Mouse (Mus musculus) splenic B cell, adult 2 months (primary cell): ENCODE results near the gene Cenps.
"Not testable (repeated sequence)": the region's sequence is repeated elsewhere in the genome, so short reads cannot be mapped to it uniquely, and the experiment has no call there.

Experiments
- DNase-seq: peaks from one replicate; pipeline ENCODE4 v3.0.0-alpha.2; 2011; ENCODE audit warnings: low read depth, low spot score
- H3K27me3 ChIP-seq: 2 replicates; pipeline ENCODE4 v1.6.1; 2012; ENCODE audit warnings: mild to moderate bottlenecking, low read length, moderate library complexity, mixed read lengths; ENCODE audit not compliant: control insufficient read depth, poor library complexity, insufficient read depth, severe bottlenecking
- H3K36me3 ChIP-seq: 2 replicates; pipeline ENCODE4 v1.6.1; 2012; ENCODE audit warnings: mild to moderate bottlenecking, low read length, moderate library complexity, mixed read lengths; ENCODE audit not compliant: control insufficient read depth, poor library complexity, insufficient read depth, severe bottlenecking

Cenps gene

GRCm38 (mm10) chr4:149119978-149120562, 17.4 kb downstream of the Cenps start:
- not testable (repeated sequence) for DNase-seq, H3K27me3 ChIP-seq, H3K36me3 ChIP-seq

- DNase-seq: peak; percentile 93
- no peaks in the 10 kb centered on the region for H3K27me3 ChIP-seq
- no peaks in the 10 kb centered on the region for H3K36me3 ChIP-seq
Observed at GRCm38 (mm10) chr4:149103875-149104561, 33.4 kb downstream of the Cenps start, which contains the start of gene Dffa. Dffa (plus strand) TSS chr4:149104146.

- DNase-seq: no peak
- H3K27me3 ChIP-seq: no peaks in the 10 kb centered on the region
- H3K36me3 ChIP-seq: no peaks in the 10 kb centered on the region
Observed at GRCm38 (mm10) chr4:149101456-149101855, 36.0 kb downstream of the Cenps start.

- H3K27me3 ChIP-seq, H3K36me3 ChIP-seq: not testable (repeated sequence)
Observed at GRCm38 (mm10) chr4:149100449-149100848, 37.0 kb downstream of the Cenps start.

GRCm38 (mm10) chr4:149099369-149100017, 37.9 kb downstream of the Cenps start, which contains the start of gene Pex14:
Pex14 (minus strand) TSS chr4:149099876.
- H3K27me3 ChIP-seq: no peaks in the 10 kb centered on the region
- no peaks in the 10 kb centered on the region for H3K36me3 ChIP-seq
- peak; percentile 87 for DNase-seq

More at GRCm38 (mm10) chr4:149100449-149100848, 37.0 kb downstream of the Cenps start:
- not testable (repeated sequence) for DNase-seq

- no peaks in the 10 kb centered on the region for H3K36me3 ChIP-seq
- H3K27me3 ChIP-seq: no peaks in the 10 kb centered on the region
- no peak for DNase-seq
Observed at GRCm38 (mm10) chr4:149098571-149098970, 38.9 kb downstream of the Cenps start.

GRCm38 (mm10) chr4:149097956-149098355, 39.5 kb downstream of the Cenps start:
- Histone ChIP-seq H3K36me3 (no peaks in the 10 kb centered on the region), H3K27me3 (no peaks in the 10 kb centered on the region)
- no peak for DNase-seq

GRCm38 (mm10) chr4:149091364-149091763, 46.1 kb downstream of the Cenps start:
- Histone ChIP-seq H3K36me3 (no peaks in the 10 kb centered on the region), H3K27me3 (no peaks in the 10 kb centered on the region)
- no peak for DNase-seq

GRCm38 (mm10) chr4:149085381-149085780, 52.0 kb downstream of the Cenps start:
- DNase-seq: no peak
- H3K27me3 ChIP-seq: no peaks in the 10 kb centered on the region
- H3K36me3 ChIP-seq: no peaks in the 10 kb centered on the region

GRCm38 (mm10) chr4:149081528-149081927, 55.9 kb downstream of the Cenps start:
- no peaks in the 10 kb centered on the region for H3K27me3 ChIP-seq
- no peak for DNase-seq
- no peaks in the 10 kb centered on the region for H3K36me3 ChIP-seq

GRCm38 (mm10) chr4:149080111-149080510, 57.3 kb downstream of the Cenps start:
- DNase-seq: no peak
- no peaks in the 10 kb centered on the region for H3K36me3 ChIP-seq
- H3K27me3 ChIP-seq: no peaks in the 10 kb centered on the region

GRCm38 (mm10) chr4:149079629-149080028, 57.8 kb downstream of the Cenps start:
- DNase-seq: no peak
- Histone ChIP-seq H3K27me3 (no peaks in the 10 kb centered on the region), H3K36me3 (no peaks in the 10 kb centered on the region)

- no peaks in the 10 kb centered on the region for H3K27me3 ChIP-seq
- H3K36me3 ChIP-seq: no peaks in the 10 kb centered on the region
- DNase-seq: no peak
Observed at GRCm38 (mm10) chr4:149078261-149078660, 59.2 kb downstream of the Cenps start.
